Mouse (Mus musculus) bone marrow, adult 2 months (tissue): ENCODE measurements around the gene Kctd17. TPM values are rescaled to one million over a fixed set of nuclear protein-coding genes. Genes with fewer than 3 reads are reported as not detected.

Source experiments
- H3K27ac ChIP-seq: fragments of 200-500 bp; 2 replicates; pipeline ENCODE4 v1.5.1; 2012; ENCODE audit warnings: low read depth, mild to moderate bottlenecking, control low read depth, inconsistent platforms, low read length; ENCODE audit not compliant: control insufficient read depth, poor library complexity, insufficient read depth
- H3K4me1 ChIP-seq: fragments of 200-500 bp; 2 replicates; pipeline ENCODE4 v1.6.1; 2011; ENCODE audit warnings: low read length; ENCODE audit not compliant: control insufficient read depth, insufficient read depth
- H3K4me3 ChIP-seq: fragments of 200-500 bp; replicated peaks from 2 replicates; pipeline ENCODE3; 2011; ENCODE audit warnings: mild to moderate bottlenecking, low read depth, low read length, control low read depth; ENCODE audit not compliant: control insufficient read depth
- CTCF ChIP-seq: fragments of 200-500 bp; IDR thresholded peaks from 2 replicates; pipeline ENCODE4 v1.5.1; 2011; ENCODE audit warnings: low read length, control low read depth; ENCODE audit not compliant: control insufficient read depth, insufficient read depth
- POLR2A ChIP-seq: fragments of 200-500 bp; IDR thresholded peaks from 2 replicates; pipeline ENCODE4 v1.6.1; 2011; ENCODE audit warnings: low read depth, mild to moderate bottlenecking, control low read depth, low read length, borderline replicate concordance; ENCODE audit not compliant: control insufficient read depth
- WGBS: fragments of 180-500 bp; shearing (Covaris S2); methylation state at CpG from one replicate; pipeline ENCODE4 v1.1.7; 2018; 5-methylcytosine and 5-hydroxymethylcytosine counted together
- polyA plus RNA-seq: library from polyadenylated mRNA; stranded (reverse); fragments of >200 nt; gene quantifications from 2 replicates; pipeline ENCODE4 v1.2.4, GENCODE M21; 2011; ENCODE audit warnings: low replicate concordance; ENCODE audit not compliant: missing spikeins, insufficient read depth, insufficient read length

Gene Kctd17
- polyA plus RNA-seq, 1 experiment, result 14.7 TPM

DNA sequence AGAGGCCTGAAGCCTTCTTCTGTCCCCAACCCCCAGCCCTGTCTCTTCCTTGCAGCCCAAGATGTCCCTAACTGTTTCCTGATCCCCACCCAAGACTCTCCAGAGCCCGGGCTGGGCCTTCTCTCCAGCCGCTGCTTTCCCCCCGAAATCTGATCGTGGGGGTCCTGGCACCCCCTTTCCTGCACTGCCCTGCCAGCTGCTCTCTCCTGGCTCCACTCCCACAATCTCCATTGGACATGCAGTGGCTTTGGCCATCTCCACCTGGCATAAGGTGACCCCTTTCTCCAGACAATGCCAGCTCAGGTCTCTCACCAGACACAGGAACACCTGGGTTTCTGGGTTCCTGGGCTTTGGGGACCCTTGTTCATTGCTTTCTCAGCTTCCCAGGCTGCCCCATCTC, 49.7 kb downstream of the Kctd17 start:
- Histone ChIP-seq H3K4me3 (no peak overlapping the region), H3K27ac (no peak overlapping the region), H3K4me1 (no peaks in the 10 kb centered on the region)
- 79% methylated on average over 4 of the region's 4 CpGs for WGBS
- TF ChIP-seq POLR2A (no peak), CTCF (no peak)

GRCm38 (mm10) chr15:78479470-78479869, 51.1 kb downstream of the Kctd17 start:
- WGBS, result 76% methylated on average over 5 of the region's 5 CpGs
- H3K27ac ChIP-seq, result no peak overlapping the region
- no peak for TF ChIP-seq POLR2A
- TF ChIP-seq CTCF, result no peak

DNA sequence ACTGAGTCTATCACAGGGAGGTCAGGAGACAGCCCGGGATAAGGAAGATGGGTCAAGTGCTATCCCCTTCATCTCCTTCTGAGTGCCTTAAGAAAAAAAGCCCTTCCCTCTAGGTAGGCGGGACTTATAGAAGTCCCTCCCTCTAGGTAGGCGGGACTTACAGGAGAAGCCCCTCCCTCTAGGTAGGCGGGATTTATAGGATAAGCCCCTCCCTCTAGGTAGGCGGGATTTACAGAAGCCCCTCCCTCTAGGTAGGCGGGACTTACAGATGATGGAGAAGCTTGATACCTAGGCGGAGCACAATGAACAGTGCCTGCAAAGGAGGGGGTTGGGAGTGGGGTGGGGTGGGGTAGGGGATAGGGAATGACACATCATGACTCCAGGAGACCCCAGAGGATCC, 51.7 kb downstream of the Kctd17 start:
- 69% methylated on average over 7 of the region's 7 CpGs for WGBS
- no peak overlapping the region for H3K4me3 ChIP-seq
- H3K4me1 ChIP-seq, result no peaks in the 10 kb centered on the region
- no peak overlapping the region for H3K27ac ChIP-seq
- TF ChIP-seq POLR2A (no peak), CTCF (no peak)

More at GRCm38 (mm10) chr15:78479470-78479869, 51.1 kb downstream of the Kctd17 start:
- Histone ChIP-seq H3K4me1 (no peaks in the 10 kb centered on the region), H3K4me3 (no peak overlapping the region)

GRCm38 (mm10) chr15:78480991-78481390, 52.6 kb downstream of the Kctd17 start:
- Histone ChIP-seq H3K4me3 (no peak overlapping the region), H3K27ac (no peak overlapping the region), H3K4me1 (no peaks in the 10 kb centered on the region)
- TF ChIP-seq POLR2A (no peak), CTCF (no peak)
- WGBS, result 15% methylated on average over 2 of the region's 2 CpGs

GRCm38 (mm10) chr15:78481448-78482000, 53.2 kb downstream of the Kctd17 start:
- WGBS, result 67% methylated on average over 9 of the region's 9 CpGs
- Histone ChIP-seq H3K4me1 (no peaks in the 10 kb centered on the region), H3K27ac (no peak overlapping the region), H3K4me3 (no peak overlapping the region)
- TF ChIP-seq POLR2A (no peak), CTCF (no peak)

DNA sequence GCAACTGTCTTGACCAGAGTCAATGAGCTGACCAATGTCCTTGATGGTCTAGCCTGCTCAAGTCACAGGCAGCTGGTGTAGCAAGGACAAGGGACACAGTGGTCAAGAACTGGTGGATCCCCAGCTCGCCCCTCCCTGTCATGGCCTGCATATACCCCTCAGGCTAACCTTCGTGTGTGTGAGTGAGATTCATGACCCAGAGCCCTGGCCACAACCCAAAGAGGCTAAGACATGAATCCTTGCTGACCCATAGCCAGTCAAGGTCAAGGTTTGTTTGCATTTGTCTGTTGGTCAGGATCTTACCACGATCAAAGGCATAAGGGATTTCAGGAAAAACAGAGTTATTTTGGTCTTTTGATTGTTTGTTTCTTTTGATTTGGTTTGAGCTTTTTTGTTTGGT, 54.2 kb downstream of the Kctd17 start:
- WGBS, result 53% methylated on average over 3 of the region's 3 CpGs
- Histone ChIP-seq H3K4me3 (no peak overlapping the region), H3K27ac (no peak overlapping the region), H3K4me1 (no peaks in the 10 kb centered on the region)
- TF ChIP-seq POLR2A (no peak), CTCF (no peak)

DNA sequence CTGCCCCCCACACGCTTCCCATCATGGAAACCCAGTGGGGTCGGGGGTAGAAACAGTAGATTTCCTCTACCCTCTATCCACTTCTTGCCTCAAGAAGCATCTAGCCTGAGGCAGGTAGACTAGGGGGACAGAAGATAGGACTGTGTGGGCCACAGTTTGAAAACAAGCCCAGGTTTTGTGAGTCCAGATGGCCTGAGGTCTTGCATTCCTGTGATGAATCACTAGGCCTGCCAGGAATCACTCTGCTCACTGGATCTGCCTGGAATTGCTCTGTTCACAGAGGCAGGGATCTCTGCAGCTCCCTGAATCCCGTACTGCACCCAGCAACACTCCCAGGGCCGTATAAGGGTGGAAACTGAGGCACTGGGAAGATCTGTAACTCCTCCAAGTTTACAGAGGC, 54.9 kb downstream of the Kctd17 start:
- TF ChIP-seq CTCF (no peak), POLR2A (no peak)
- WGBS, result 69% methylated on average over 4 of the region's 4 CpGs
- H3K4me1 ChIP-seq, result no peaks in the 10 kb centered on the region
- H3K4me3 ChIP-seq, result no peak overlapping the region
- no peak overlapping the region for H3K27ac ChIP-seq

- no peak overlapping the region for H3K4me3 ChIP-seq
- no peak for TF ChIP-seq CTCF
- TF ChIP-seq POLR2A, result no peak
- H3K4me1 ChIP-seq, result no peaks in the 10 kb centered on the region
- no peak overlapping the region for H3K27ac ChIP-seq
- 79% methylated on average over 1 of the region's 1 CpGs for WGBS
These were observed 58.2 kb downstream of the Kctd17 start for GRCm38 (mm10) chr15:78486564-78486963.

DNA sequence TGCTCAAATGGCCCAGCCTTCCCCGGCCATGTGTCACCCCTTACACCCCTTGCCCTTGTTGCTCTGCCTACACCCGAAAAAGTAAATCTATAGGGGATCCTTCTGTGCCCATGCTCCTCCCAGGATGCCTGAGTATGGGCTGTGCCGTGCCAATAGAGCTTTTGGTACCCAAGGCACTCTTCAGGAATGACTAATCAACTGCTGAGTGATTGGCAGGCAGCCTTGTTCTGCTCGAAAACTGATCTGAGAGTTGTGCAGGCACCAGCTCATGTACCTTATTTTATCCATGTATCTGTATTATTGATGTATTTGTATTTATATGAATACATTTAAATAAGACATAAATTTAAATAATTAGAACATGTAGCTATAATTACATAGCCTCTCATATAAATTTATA, 58.7 kb downstream of the Kctd17 start:
- TF ChIP-seq POLR2A (no peak), CTCF (no peak)
- no peak overlapping the region for H3K27ac ChIP-seq
- no peak overlapping the region for H3K4me3 ChIP-seq
- 53% methylated on average over 4 of the region's 4 CpGs for WGBS
- no peaks in the 10 kb centered on the region for H3K4me1 ChIP-seq

Other genes with a start within 250 kb of the Kctd17 start
- 2.0 and 11.3 TPM in 2 replicates for gene Pvalb, start 222.2 kb upstream of the Kctd17 start, polyA plus RNA-seq
- gene Ncf4, start 183.8 kb upstream of the Kctd17 start, polyA plus RNA-seq, result 131 and 294 TPM in 2 replicates
- gene Csf2rb2, start 122.8 kb upstream of the Kctd17 start, polyA plus RNA-seq, result 1.6 and 5.3 TPM in 2 replicates
- 7.9 and 28.6 TPM in 2 replicates for gene Csf2rb, start 102.8 kb upstream of the Kctd17 start, polyA plus RNA-seq
- gene Tex33, start 32.7 kb upstream of the Kctd17 start, polyA plus RNA-seq, result not detected in 2 replicates
- 14.5 and 23.8 TPM in 2 replicates for gene Tst, start 22.7 kb upstream of the Kctd17 start, polyA plus RNA-seq
- 49.5 and 50.1 TPM in 2 replicates for gene Mpst, start 22.1 kb upstream of the Kctd17 start, polyA plus RNA-seq
- 0.47 TPM in 1 of 2 replicates, not detected in the other for gene Tmprss6, start 40.1 kb downstream of the Kctd17 start, polyA plus RNA-seq
- gene Il2rb, start 66.7 kb downstream of the Kctd17 start, polyA plus RNA-seq, result 3.9 and 7.6 TPM in 2 replicates
- gene C1qtnf6, start 102.9 kb downstream of the Kctd17 start, polyA plus RNA-seq, result 2.4 and 2.7 TPM in 2 replicates
- not detected in 2 replicates for gene Sstr3, start 116.1 kb downstream of the Kctd17 start, polyA plus RNA-seq
- 94.5 and 156 TPM in 2 replicates for gene Rac2, start 144.2 kb downstream of the Kctd17 start, polyA plus RNA-seq
- 49.8 and 105 TPM in 2 replicates for gene Cyth4, start 168.5 kb downstream of the Kctd17 start, polyA plus RNA-seq